Mouse (Mus musculus) kidney, adult 2 months (tissue): ENCODE measurements around the gene Vps29. TPM values are rescaled to one million over a fixed set of nuclear protein-coding genes. Genes with fewer than 3 reads are reported as not detected.

Experiments used
- DNase-seq: peaks from one replicate; pipeline ENCODE4 v3.0.0; 2021
- H3K27ac ChIP-seq: fragments of 200-500 bp; 2 replicates; pipeline ENCODE4 v1.5.1; 2012; ENCODE audit warnings: low read depth, low read length, control low read depth, inconsistent platforms; ENCODE audit not compliant: insufficient read depth
- H3K27me3 ChIP-seq: fragments of 200-500 bp; replicated peaks from 2 replicates; pipeline ENCODE4 v1.6.1; 2012; ENCODE audit warnings: mild to moderate bottlenecking, moderate library complexity, low read length, inconsistent platforms; ENCODE audit not compliant: control insufficient read depth, insufficient read depth
- H3K36me3 ChIP-seq: fragments of 200-500 bp; 2 replicates; pipeline ENCODE4 v1.6.1; 2012; ENCODE audit warnings: mild to moderate bottlenecking, moderate library complexity, low read length, inconsistent platforms; ENCODE audit not compliant: control insufficient read depth, insufficient read depth
- H3K4me1 ChIP-seq: fragments of 200-500 bp; 2 replicates; pipeline ENCODE4 v1.6.1; 2011; ENCODE audit warnings: low read length; ENCODE audit not compliant: control insufficient read depth, insufficient read depth
- H3K4me3 ChIP-seq: fragments of 200-500 bp; 2 replicates; pipeline ENCODE4 v1.5.1; 2011; ENCODE audit warnings: mild to moderate bottlenecking, low read depth, low read length, control low read depth; ENCODE audit not compliant: insufficient read depth
- CTCF ChIP-seq: fragments of 200-500 bp; conservative IDR thresholded peaks from 2 replicates; pipeline ENCODE4 v1.5.1; 2011; ENCODE audit warnings: low read depth, mild to moderate bottlenecking, control low read depth, low read length, moderate library complexity, mixed read lengths; ENCODE audit not compliant: insufficient read depth, insufficient read length
- POLR2A ChIP-seq: fragments of 200-500 bp; IDR thresholded peaks from one replicate; pipeline ENCODE4 v1.6.1; 2011; ENCODE audit warnings: low read depth, low read length, control low read depth
- WGBS: fragments of 180-500 bp; shearing (Covaris S2); methylation state at CpG from one replicate; pipeline ENCODE4 v1.1.7; 2018; 5-methylcytosine and 5-hydroxymethylcytosine counted together
- polyA plus RNA-seq: library from polyadenylated mRNA; depleted of rRNA; stranded (reverse); fragments of >200 nt; gene quantifications from 2 replicates; pipeline ENCODE4 v1.2.3, GENCODE M21; 2012

Vps29 gene
- polyA plus RNA-seq, 1 experiment: 133 TPM

DNA sequence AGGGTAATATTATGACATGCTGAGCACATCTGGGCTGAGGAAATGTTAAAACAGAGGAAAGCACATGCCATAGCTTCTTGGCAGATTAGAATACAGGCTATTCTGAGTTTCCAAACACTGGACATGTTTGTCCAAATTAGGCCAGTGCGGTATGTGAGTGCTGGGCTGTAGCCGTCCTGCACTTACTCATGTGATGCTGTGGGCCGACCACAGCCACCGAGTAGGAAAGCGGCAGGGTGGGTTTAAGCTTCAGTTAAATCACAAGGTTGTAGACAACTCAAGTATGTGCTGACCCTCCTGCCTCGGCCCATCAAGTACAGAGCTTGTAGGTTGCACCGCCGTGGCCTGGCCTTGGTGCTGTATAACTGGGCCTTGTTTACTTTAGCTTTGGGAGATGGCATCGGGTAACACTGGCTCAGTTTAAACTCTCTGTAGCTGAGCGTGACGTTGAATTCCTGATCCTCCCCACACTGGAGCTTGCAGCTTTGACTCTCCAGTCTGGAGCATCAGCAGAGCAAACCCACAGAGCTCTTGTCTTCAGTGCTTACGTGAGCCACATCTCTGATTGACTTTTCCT lies 33.9 kb upstream of the Vps29 start:
- 58% methylated on average over 12 of the region's 12 CpGs for WGBS
- no peaks in the 10 kb centered on the region for H3K36me3 ChIP-seq
- no peak for DNase-seq

DNA sequence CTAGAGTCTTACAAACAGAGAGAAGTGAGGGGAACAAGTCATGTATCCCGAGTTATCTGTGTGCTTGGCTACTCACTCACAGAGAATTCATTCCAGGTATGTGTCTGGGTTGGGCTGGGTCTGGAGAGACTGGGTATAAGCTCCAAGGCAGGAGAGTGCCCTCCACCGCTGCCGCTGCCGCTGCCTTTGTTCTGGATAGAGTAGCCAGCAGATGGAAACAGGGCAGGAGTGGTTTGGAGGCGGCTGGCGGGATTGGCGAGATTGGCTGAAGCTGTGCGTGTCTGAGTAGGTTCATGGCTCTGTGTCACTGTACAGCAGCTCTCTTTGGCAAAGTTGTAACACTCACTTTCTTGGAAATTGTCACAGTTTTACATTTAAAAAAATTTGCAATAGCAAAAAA lies 30.6 kb upstream of the Vps29 start:
- TF ChIP-seq POLR2A: no peak
- TF ChIP-seq CTCF: no peak
- no peaks in the 10 kb centered on the region for H3K4me1 ChIP-seq
- DNase-seq: no peak
- no peak overlapping the region for H3K4me3 ChIP-seq
- 75% methylated on average over 8 of the region's 8 CpGs for WGBS
- no peak overlapping the region for H3K27ac ChIP-seq
- no peaks in the 10 kb centered on the region for H3K27me3 ChIP-seq
- no peaks in the 10 kb centered on the region for H3K36me3 ChIP-seq

More for the DNA sequence above, 33.9 kb upstream of the Vps29 start:
- Histone ChIP-seq H3K27me3 (no peaks in the 10 kb centered on the region), H3K4me1 (peaks cover 20% of the 10 kb centered on the region), H3K4me3 (no peak overlapping the region), H3K27ac (peak overlapping the region; percentile 85)
- TF ChIP-seq POLR2A: no peak
- TF ChIP-seq CTCF: no peak

DNA sequence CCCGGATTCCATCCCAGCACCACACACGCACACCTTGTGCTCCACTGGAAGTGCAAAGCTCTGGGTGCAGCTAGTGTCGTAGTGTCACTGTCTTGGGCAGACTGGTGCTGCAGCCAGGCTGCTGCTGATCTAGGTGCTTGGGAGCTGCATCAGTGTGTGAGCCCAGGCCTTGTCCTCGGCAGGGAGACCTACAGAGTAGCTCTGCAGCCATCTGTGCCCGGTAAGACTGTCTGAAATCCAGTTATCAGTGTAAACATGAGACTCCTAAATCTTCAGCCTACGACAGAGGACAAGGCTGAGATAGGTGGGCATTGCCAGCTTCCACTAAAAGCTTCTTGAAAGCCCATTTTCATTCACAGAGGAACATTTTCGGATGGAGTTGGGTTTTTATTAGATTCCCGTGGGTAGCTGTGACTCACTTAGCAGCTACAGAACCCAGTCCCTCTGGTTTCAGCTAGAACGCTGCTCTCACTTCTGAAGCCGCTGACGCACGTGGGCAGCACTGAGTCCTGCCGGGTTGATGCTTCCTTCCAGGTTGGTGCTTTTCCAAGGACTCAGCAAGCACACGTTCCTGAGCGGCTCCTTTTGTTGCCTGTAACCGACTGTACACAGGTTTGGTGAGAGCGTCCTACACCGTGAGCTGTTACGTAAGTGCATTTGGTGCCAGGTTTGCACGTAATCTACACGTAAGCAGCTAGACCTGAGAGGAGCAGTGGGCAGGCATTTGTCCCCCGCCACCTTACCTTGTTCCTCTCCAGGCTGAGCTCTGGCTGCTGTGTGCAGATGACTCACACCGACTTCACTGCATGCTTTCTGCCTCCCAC lies 29.3 kb upstream of the Vps29 start:
- DNase-seq: no peak
- TF ChIP-seq CTCF: no peak
- TF ChIP-seq POLR2A: no peak
- Histone ChIP-seq H3K27me3 (no peaks in the 10 kb centered on the region), H3K36me3 (no peaks in the 10 kb centered on the region), H3K27ac (no peak overlapping the region), H3K4me1 (no peaks in the 10 kb centered on the region), H3K4me3 (no peak overlapping the region)
- WGBS: 81% methylated on average over 23 of the region's 23 CpGs

DNA sequence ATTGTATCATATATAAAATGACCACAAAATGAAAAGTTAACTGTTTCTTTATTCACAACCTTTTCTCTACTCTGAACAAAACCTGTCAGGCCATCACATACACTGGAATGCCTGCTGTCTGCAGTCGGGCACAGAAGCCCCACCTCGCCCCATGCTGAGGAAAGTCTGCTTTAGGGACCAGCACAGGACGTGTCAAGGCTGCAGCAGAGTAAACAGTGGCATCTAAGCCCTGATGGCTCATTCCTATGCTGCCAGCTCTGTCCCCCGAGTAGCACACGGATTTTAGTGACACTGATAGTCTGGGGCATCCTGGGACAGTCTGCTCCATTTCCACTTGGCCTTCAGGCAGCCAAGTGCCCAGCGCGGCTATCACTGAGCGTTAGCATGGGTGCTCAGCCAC lies 28.7 kb upstream of the Vps29 start:
- no peaks in the 10 kb centered on the region for H3K36me3 ChIP-seq
- no peaks in the 10 kb centered on the region for H3K4me1 ChIP-seq
- H3K27me3 ChIP-seq: no peaks in the 10 kb centered on the region
- H3K27ac ChIP-seq: no peak overlapping the region
- no peak for TF ChIP-seq CTCF
- H3K4me3 ChIP-seq: no peak overlapping the region
- WGBS: 90% methylated on average over 8 of the region's 8 CpGs
- DNase-seq: no peak

DNA sequence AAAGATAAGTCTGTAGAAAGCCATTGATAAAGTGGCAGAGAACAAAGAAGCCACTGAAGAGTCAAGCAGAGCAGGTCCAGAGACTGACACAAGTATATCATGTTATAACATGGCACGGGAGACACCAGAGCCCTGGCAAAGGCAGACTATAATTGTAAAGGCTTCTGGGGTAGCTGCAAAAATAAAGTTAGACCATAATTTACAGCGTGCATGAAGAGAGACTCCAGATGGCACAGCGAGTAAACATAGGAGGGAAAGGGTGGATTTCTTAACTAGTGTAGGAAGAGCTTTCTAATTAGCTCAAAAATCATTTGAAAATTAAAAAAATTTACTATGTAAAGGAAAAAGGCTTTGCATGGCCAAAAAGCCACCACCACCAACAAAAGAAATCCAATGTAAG lies 26.9 kb upstream of the Vps29 start:
- no peak overlapping the region for H3K27ac ChIP-seq
- H3K4me3 ChIP-seq: no peak overlapping the region
- H3K27me3 ChIP-seq: no peaks in the 10 kb centered on the region
- no peaks in the 10 kb centered on the region for H3K36me3 ChIP-seq
- 81% methylated on average over 3 of the region's 3 CpGs for WGBS
- no peak for DNase-seq
- H3K4me1 ChIP-seq: no peaks in the 10 kb centered on the region
- TF ChIP-seq POLR2A (no peak), CTCF (no peak)

GRCm38 (mm10) chr5:122330269-122330668 lies 23.9 kb upstream of the Vps29 start:
- Histone ChIP-seq H3K4me1 (peaks cover 3% of the 10 kb centered on the region; the same call in 1 of the 2 replicates), H3K27me3 (no peaks in the 10 kb centered on the region), H3K36me3 (no peaks in the 10 kb centered on the region), H3K27ac (no peak overlapping the region), H3K4me3 (no peak overlapping the region)
- no peak for DNase-seq
- TF ChIP-seq POLR2A: no peak
- no peak for TF ChIP-seq CTCF
- WGBS: 82% methylated on average over 4 of the region's 4 CpGs

DNA sequence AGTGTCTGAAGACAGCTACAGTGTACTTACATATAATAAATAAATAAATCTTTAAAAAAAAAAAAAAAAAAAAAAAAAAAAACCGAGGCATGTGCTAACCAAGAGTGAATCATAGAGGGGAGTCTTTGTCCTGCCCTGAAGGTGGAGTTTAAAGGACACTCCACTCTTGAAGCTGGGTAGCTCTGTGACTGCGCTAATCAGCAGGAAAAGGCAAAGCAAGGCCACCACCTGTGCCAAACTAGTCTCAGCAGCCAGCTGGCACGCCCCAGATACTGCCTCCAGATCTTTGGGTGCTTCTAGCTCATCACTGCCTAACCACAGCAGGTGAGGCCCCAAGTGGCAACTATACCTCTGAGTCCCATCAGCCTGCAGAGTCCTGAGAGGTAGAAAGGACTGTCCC lies 19.5 kb upstream of the Vps29 start:
- 58% methylated on average over 3 of the region's 3 CpGs for WGBS
- Histone ChIP-seq H3K27ac (no peak overlapping the region), H3K27me3 (no peaks in the 10 kb centered on the region), H3K4me1 (peaks cover 3% of the 10 kb centered on the region; the same call in 1 of the 2 replicates), H3K4me3 (no peak overlapping the region), H3K36me3 (no peaks in the 10 kb centered on the region)
- no peak for TF ChIP-seq CTCF
- TF ChIP-seq POLR2A: no peak
- DNase-seq: no peak
